Mouse (Mus musculus): Measurements from ENCODE around the gene Gm10031.
A peak's percentile ranks its signal among the peaks of the same experiment; 100 is the strongest.

Gene Gm10031

GRCm38 (mm10) chr1:156558024-156558930 lies 34.5 kb downstream of the Gm10031 start, which contains the start of gene Abl2:
Gene Abl2, plus strand, starts transcription at chr1:156558786.
- DNase-seq = peak; percentile 94

- DNase-seq = peak; percentile 69
Measured at GRCm38 (mm10) chr1:156558950-156559640, 35.3 kb downstream of the Gm10031 start.

GRCm38 (mm10) chr1:156559641-156560020 lies 35.8 kb downstream of the Gm10031 start:
- DNase-seq = no peak

GRCm38 (mm10) chr1:156560500-156560899 lies 36.7 kb downstream of the Gm10031 start:
- DNase-seq = no peak

GRCm38 (mm10) chr1:156565328-156565727 lies 41.5 kb downstream of the Gm10031 start:
- DNase-seq = no peak

GRCm38 (mm10) chr1:156566132-156566531 lies 42.3 kb downstream of the Gm10031 start:
- DNase-seq = no peak

- DNase-seq = no peak
Measured at GRCm38 (mm10) chr1:156569615-156570014, 45.8 kb downstream of the Gm10031 start.

GRCm38 (mm10) chr1:156572952-156573351 lies 49.1 kb downstream of the Gm10031 start:
- no peak for DNase-seq
